Mouse (Mus musculus) kidney, postnatal 36 days (tissue): ENCODE measurements around the gene Arpc4.

ENCODE experiments used
- DNase-seq, 2 experiments: peaks; one replicate each; pipeline ENCODE4 v3.0.0; 2021 to 2022; ENCODE audit warnings: mixed read lengths in 2 of 2

Gene Arpc4

DNA sequence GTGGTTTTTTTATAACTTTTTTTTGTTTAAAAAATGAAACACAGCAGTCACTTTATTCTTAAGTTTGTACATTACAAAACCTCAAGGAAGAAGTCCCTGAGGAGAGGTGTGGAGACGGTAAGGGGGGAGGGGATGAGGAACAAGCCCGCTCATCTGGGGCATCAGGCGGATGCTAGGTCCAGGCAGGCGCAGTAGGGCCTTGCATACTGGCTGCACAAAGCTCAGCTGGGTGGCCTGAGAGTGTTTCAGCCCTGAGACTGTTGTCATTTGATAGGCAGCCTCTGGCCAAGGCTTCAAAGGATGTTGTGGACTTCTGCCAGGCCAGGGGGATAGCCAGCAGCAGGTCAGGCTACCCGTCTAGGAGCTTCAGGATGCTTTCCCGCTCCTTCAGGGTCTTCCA is 11.3 kb upstream of the Arpc4 start:
- DNase-seq, result no peak

DNA sequence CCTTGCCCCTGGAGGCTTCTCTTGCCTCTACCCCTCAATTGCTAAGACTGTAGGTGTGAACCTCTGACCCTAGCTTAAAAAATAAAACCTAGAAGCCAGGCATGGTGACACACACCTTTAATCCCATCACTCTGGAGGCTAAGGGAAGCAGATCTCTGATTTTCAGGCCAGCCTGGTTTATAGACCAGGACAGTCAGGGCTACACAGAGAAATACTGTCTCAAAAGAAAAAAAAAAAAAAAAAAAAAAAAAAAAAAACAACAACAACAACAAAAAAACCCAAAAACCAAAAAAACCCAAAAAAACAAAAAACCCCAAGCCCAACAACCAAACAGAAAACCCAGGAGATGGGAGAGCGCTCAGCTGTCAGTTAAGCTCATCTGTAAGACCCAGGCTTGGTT is 10.3 kb upstream of the Arpc4 start:
- no peak for DNase-seq

DNA sequence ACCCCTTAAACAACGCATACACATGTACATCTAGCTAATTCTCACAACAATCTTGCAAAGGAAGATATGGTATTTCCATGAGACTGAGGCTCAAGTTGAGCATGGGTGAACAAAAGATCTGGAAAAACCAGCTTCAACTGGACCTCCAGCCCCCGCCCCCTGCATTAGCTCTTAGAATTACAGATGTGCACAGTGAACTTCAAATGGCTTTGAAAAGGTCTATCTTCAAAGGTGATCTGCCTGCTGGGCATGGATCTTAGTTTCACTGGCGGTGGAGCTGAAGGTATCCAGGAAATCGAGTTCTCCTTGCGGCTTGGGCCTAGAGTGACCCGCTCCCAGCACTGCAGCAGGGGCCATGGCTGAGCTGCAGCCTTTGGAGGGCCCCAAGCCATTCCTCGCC is 9.8 kb upstream of the Arpc4 start:
- no peak for DNase-seq

DNA sequence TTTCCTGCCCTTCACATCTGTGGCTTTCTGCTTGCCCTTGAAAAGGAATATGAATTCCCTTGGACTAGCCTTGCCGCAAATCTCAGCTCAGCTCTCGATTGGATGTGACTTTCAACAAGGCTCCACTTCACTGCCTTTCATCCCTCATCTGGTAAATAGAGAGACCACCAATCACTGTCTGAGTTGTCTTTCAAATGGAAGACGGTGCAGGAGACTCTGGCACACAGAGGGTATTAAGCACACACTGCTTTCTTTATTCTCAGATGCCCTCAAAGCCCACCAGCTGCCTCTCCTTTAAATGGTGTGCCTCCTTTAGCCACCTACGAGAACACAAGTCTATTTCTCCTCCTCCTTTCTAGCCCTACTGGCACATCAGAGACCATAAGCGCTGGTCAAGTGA is 9.3 kb upstream of the Arpc4 start:
- DNase-seq, result no peak

DNA sequence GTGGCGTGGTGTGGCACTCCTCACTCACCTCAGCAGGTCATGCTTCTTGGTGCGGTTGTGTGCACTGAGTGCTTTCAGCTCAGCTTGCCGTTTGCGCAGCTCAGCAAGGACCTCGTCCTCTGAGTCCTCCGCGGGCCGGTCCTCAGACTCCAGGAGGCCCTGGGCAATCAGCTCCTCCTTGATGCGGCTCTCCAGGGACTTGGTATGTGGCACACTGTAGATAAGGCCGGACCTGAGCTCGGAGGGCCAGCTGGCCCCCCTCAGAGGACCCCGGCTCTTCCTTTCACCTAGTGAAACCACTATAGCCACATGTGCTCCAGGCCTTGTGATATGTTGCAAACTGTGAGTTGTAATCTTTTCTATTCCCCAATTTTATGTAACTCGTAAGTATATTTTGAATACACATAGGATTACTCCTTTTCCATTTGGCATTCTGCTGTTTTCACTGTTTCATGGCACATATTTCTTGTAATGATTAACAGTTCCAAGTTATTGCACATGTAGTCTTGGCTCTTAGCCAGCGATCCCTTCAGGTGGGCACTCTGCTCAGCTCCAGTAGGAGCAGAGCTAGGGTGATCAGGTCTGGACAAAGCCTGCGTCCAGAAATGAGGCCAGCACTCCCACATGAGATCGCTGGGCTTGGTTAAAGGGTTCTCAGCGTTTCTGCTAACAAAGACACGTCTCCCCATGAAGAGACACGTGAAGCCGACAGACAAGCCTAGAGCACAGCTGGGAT is 7.6 kb upstream of the Arpc4 start:
- peak in 1 of 2 experiments; percentile 26 for DNase-seq

DNA sequence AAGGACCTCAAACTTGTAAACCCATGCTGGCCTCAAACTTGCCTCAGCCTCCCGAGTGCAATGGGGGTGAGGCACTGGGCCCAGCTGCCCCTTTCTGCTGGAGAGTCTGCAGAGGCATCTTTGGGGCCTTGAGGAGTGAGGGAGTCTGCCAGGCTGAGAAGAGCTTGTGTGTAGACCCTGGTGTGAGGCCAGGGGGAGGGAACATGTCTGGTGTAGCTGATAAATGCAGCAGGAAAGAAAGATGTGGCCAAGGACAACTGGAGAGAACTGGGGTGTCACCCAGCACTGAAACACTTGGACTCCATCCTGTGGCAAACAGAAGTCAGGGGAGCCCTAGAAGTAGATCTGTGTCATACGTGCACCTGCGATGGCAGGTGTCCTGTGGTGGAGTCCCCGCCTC is 4.4 kb upstream of the Arpc4 start:
- no peak for DNase-seq

DNA sequence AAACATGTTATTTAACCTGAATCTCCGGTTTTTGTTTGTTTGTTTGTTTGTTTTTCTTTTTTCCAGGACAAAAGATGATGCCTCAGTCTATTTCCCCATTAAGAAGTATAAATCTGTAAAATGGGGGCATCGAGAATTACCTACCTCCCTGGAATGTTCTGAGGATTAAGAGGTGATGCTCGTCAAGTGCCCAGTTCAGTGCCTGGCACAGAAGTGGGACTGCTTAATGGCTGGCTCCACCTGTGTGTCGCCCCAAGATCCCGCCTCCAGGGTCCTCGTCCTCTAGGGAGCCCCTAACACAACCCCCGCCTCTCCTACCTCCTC is 781 bp upstream of the Arpc4 start:
- DNase-seq, result no peak

DNA sequence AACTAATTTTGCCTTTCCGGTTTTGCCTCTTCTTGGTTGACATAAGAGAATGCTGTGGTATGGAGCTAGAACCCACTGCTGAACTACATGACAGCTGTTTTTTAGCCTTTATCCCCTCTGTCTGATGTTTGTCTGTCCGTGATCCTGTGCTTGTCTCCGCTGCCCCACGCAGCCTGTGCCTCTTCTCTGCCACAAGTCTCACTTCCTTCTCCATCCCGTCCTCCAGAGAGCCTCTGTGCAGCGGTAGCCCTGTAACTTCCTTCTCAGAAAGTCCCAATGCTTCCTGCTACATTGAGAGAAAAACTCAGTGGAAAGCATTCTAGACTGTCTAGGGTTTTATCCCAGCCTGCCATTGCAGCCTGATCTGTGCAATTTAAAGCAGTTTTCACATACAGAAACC is 1.3 kb downstream of the Arpc4 start:
- no peak for DNase-seq

DNA sequence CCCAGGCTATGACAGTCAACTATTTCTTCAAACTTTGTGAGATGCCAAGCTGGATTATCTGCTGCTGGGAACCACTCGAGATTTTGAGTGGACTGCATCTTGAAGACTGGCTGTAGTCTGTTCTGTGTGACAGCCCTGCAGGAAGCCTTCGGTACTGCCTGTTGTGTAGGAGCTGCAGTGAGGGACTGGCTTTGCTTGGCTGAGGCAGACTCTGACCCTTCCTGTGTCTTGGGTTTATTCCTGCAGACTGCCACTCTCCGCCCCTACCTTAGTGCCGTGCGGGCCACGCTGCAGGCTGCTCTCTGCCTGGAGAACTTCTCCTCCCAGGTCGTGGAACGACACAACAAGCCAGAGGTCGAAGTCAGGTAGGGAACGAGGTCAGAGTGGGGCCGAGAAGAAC is 2.6 kb downstream of the Arpc4 start:
- DNase-seq, result peak; percentile 44 to 61

DNA sequence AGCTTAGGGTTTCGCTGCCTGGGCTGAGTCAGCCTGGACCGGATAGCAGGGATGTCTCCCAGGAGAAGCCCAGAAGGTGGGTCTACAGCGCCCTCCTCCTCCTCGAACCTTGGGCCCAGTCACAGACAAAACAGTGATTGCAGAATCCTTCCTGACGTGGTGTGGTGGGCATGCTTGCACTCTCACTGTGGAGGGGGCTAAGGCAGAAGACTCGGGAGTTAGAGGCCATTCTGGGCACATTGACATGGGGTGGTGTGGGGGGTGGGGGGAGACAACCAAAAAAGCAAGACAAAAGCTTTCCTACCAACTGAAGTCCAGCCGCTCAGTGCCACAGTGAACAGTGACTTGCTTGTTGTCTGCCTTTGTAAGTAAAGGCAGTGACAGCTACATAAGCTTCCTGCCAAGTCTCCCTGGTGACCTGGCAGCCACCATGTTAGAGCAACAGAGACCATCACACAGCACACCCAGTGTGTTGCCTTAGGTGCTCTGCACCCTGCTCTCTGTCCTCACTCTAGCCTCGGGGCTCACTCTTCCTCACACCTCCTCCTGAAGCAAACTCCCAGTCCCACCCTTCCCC is 6.5 kb downstream of the Arpc4 start:
- no peak for DNase-seq

DNA sequence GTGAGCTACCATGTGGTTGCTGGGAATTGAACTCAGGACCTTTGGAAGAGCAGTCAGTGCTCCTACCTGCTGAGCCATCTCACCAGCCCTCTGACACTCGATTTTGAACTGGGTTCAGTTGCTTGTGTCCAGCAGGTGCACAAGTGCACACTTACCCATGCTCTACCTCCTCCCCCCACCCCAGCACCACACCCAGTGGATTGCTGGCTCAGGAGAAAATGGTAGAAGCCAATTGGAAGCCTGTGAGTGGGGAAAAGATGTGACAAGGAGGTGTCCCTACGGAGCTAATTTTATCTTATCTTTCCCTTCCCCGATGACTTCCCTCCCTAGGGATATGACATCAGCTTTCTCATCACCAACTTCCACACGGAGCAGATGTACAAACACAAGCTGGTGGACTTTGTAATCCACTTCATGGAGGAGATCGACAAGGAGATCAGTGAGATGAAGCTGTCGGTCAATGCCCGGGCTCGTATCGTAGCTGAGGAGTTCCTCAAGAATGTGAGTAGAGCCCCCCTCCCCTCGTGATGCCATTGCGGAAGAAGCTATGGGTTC is 7.3 kb downstream of the Arpc4 start:
- DNase-seq, result no peak

DNA sequence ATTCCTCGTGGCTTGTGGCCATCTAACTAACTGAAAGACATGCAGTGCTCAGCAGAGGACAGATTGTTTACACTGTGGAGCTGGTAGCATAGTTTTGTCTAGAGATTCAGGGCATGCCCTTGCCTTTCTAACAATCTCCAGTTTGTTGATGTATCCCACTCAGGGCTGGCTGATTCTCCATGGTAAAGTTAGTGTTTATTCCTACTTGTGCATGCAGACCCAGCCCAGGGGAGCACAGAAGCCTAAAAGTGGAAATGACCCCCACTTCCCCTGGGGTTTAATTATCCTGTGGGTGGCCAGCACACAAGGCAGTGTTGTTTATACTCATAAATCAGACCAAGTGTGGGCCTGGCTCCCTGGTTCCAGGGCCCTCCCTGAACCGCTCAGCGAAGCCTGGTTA is 8.1 kb downstream of the Arpc4 start:
- DNase-seq, result no peak

DNA sequence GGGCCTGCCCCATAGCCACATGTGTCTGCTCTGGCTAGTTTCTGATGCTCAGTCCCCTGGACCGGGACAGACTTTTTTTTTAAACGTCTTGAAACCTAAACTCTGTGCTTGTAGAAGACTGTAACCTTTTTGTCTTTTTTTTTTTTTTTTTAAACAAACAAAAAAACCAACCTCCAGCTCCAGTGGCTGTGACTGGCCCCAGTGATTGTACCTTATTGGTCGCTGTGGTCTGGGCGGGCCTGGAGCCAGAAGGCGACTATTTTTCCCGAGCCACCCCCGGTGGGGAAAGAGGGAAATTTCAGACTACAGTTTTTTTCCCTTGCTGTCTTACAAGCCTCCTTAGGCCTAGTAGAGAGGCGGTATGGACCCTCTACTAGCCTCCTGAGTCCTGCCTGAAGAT is 11.0 kb downstream of the Arpc4 start, which contains the start of gene Ttll3:
Gene Ttll3, plus strand, starts transcription at position 301 of the 400 bp plus-strand sequence.
- no peak for DNase-seq

DNA sequence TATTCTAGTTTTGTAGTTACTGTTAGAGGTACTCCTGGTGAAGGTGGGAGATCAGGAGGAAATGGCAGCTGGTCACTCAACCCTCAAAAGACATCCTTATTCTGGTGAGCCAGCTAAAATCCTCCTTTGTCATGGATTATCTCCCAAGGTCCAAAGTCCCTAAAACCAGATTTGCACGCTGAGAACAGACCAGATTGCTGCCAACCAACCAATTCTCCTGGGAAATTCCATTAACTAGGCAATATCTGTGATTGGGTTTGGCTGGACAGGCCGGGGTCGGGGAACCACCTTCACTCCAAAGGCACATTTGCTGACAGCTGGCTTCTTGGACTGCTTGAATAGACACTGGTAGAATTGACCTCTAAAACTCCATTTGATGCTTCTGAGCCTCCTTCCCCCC is 12.8 kb downstream of the Arpc4 start:
- DNase-seq, result peak; percentile 45 to 58

DNA sequence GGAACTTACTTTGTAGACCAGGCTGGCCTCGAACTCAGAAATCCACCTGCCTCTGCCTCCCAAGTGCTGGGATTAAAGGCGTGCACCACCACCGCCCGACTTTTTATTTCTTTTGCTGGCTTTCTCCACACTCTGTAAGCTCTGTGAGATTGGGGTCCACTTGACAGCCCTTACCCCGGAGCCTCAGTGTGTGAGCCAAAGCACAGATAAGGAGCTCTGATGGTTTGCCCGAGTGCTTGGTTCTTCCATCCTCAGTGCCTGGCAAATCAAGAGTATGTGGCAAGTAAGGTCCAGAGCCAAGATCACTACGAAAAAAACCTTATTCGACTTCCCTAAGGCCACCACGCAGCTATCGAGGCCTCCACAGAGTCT is 14.1 kb downstream of the Arpc4 start:
- DNase-seq, result no peak

DNA sequence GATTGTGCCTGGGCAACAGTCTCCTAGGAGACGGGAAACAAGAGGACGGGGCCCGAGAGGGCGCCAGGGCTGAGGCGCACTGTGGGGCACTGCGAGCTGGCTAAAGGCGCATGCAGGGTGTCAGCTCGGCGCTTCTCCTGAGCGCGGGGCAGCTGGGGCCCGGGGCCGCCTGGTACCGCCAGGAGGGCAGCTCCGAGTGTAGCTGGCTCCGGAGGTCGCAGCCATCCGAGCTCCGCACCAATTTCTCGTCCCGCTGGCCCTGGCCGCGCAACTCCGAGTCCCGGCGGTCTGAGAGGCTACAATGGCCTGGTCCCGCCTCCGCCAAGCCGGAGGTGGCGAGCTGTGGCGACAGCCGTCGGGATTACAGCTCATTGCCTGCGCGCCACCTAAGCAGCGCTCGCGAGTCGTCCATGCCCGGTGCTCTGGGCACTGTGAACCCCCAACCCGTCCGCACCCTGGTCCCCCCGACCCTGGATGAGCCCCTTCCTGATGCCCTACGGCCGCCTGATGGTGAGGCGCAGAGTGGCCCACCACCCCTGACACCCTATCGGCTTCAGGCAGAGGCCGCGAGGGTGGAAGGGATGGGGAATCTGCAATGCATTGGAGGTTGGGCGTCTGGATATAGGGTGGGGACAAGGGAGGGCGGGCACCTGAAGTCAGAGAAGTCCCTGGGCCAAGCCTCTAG is 14.6 kb downstream of the Arpc4 start:
- peak; percentile 32 to 70 for DNase-seq

DNA sequence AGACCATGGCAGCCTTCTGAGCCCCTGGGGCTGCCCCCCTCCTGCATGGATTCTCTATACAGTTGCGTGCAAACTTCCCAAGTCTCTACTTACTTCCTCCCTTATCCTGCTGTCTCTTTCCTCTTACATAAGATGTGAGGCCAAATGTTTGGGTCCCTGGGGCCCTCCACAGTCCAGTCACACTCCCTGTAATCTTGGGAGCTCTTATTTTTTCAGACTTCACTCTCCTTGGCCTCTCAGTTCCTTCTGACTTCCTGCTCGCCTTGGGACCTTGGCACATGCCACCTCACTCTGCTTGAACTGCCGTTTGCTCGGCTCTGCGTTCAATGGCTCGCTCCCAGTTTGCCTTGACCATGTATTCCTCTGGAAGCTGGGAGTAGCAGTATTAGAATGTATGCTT is 16.0 kb downstream of the Arpc4 start:
- no peak for DNase-seq

DNA sequence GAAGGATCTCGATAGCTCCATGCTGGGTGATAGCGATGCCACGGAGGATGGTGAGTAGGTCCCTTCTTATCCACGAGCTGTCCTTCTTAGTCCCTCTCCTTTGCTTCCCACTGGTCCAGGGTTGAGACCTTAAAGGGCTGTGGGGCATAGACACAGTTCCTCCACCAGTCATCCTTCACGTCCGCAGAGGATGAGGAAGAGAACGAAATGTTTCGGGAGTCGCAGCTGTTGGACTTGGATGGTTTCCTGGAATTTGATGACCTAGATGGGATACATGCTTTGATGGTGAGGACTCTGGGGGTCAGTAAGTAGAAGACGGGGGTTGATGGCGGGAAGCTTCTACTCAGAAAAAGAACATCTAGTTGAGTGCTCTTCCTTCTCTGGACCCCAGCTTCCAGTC is 16.9 kb downstream of the Arpc4 start:
- DNase-seq, result no peak

DNA sequence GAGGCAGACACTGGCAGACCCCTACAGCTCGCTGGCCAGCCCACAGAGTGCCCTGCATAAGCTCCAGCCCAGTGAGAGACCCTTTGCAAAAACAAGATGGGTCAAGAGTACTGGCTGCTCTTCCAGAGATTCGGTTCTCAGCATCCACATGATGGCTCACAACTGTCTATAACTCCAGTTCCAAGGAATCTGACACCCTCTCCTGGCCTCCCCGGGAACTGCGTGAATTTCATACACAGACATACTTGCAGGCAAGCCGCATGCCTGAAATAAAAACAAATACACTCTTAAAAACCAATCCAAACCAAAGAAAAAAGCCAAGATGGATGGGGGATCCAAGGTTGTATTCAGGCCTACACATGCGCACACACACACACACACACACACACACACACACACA is 17.6 kb downstream of the Arpc4 start:
- no peak for DNase-seq

DNA sequence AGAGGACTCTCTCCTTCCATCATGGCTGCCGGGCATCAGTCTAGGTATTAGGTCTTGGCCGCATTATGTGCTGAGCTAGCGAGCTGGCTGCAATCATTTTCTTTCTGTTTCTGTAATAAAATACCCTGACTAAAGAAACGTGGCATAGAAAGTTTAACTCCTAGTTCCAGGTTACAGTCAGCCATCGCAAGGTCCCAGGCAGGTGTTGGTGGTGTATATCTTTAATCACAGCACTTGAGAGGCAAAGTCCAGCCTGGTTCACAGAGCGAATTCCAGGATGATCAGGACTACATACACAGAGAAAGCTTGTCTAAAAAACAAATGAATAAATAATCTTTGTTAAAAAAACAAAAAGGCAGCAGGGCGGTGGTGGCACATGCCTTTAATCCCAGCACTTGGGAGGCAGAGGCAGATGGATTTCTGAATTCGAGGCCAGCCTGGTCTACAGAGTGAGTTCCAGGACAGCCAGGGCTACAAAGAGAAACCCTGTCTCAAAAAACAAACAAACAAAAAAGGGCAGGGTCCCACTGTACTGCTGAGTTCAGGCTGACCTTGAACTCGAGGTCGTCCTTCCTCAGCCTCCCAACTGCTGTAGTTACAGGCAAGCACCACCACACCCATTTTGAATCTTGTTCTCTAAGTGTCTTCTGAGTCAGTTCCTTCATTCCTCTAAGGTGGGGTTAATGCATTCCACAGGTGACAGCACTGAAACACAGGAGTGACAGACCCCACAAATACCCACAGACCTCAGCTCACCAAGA is 18.5 kb downstream of the Arpc4 start:
- no peak for DNase-seq

DNA sequence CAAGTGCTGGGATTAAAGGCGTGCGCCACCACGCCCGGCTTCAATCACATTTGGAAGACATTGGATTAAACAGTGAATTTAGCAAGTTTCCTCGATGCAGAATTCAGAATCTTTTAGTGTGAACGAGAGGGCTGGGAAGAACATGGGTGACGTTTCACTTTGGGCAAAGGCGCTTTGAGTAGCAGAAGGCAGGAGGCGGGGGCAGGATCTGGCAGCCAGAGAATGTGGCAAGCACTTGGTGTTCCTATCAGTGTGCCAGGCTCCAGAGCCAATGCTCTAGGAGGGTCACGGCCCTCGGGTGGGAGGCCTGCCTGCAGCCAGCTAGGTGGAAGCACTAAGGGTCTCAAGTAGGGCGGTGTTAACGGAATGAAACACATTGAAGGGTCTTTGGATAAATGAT is 24.2 kb downstream of the Arpc4 start:
- no peak for DNase-seq

DNA sequence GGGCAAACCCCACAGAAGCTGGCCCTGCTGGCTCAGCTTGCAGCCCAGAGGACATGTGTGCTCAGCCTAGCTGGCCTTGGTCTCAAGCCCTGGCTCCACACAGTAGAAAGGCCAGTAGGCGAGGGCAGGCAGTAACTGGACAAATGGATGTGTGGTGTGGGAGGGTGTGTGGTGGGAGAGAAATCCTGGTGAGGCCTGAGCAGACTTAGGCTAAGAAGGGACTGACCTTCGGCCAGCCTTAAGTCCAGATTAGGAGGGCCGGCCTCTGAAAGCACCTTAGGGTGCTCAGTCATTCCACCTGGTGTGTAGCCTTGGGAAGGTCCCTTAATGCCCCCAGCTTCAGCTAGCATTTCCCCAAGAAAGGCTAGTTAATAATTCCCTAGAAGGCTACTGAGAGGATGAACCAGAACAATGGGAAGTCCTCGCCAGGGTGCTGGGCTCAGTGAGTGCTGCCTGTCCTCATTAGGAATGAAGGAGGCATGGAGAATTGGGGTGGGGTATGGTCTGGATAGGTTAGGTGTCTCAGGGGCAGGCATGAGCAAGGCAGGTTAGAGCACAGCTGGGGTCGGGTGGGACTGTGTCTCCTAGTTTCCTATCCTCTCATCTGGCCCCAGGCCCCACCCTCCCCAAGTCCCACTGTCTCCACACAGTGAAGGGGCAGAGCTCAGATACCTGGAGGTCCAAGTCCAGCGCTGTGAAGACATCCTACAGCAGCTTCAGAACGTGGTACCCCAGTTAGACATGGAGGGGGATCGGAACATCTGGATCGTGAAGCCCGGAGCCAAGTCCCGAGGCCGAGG is 26.9 kb downstream of the Arpc4 start:
- DNase-seq, result peak; percentile 43 to 55

DNA sequence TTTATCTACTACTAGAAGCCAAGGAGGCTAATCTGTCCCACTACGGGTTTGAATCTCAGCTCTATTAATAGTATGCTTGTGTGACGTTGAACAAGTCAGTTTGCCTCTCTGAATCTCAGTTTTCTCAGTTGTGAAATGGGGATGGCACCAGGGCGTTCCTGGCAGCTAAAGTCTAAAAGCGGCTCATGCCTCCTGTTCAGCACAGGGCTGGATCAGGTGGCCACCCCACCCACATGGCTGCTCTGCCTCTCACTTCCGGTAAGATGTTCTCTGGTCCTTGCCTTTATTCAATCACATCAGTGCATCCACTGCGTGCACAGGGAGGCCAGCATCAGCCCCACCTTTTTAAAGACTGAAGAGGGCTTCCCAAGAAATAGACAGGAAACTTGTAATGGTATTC is 27.6 kb downstream of the Arpc4 start:
- no peak for DNase-seq
